Mouse (Mus musculus) gastrocnemius, adult 18-20 months (tissue): Measurements from ENCODE around the gene Atrip. TPM values are rescaled to one million over a fixed set of nuclear protein-coding genes. Genes with fewer than 3 reads are reported as not detected.

Source experiments
- total RNA-seq, 2 experiments: library from RNA; stranded (reverse); gene quantifications; 2 replicates each; pipeline ENCODE4 v1.2.3; 2021

Gene Atrip
- total RNA-seq, 2 experiments from 2014 or later, result 8.9 to 9.2 TPM

Other genes starting within 250 kb of the Atrip start
- gene Celsr3, start 247.8 kb downstream of the Atrip start, total RNA-seq, result under 1 TPM in 1 of 2 experiments, not detected in 1; 0.02 TPM
- gene Slc26a6, start 220.8 kb downstream of the Atrip start, total RNA-seq, result 10 to 100 TPM; 14.0 to 14.6 TPM
- gene Tmem89, start 159.5 kb downstream of the Atrip start, total RNA-seq, result not detected
- 100 to 1,000 TPM; 888 to 981 TPM for gene Uqcrc1, start 137.5 kb downstream of the Atrip start, total RNA-seq
- gene Col7a1, start 120.5 kb downstream of the Atrip start, total RNA-seq, result 1 to 10 TPM; 2.2 to 3.5 TPM
- gene Ucn2, start 88.1 kb downstream of the Atrip start, total RNA-seq, result under 1 TPM; 0.27 to 0.90 TPM
- gene Pfkfb4, start 82.3 kb downstream of the Atrip start, total RNA-seq, result 10 to 100 TPM; 18.8 to 43.0 TPM
- 10 to 100 TPM in 1 of 2 experiments, 1 to 10 TPM in 1; 9.8 to 15.5 TPM for gene Shisa5, start 35.6 kb downstream of the Atrip start, total RNA-seq
- gene Trex1, start 14.4 kb downstream of the Atrip start, total RNA-seq, result 10 to 100 TPM; 13.1 to 17.2 TPM
- 1 to 10 TPM; 7.9 to 8.1 TPM for gene Ccdc51, start 8.4 kb upstream of the Atrip start, total RNA-seq
- gene Tma7, start 8.5 kb upstream of the Atrip start, total RNA-seq, result 100 to 1,000 TPM; 325 to 344 TPM
- 1 to 10 TPM in 1 of 2 experiments, under 1 TPM in 1; 0.68 to 1.4 TPM for gene Plxnb1, start 21.3 kb upstream of the Atrip start, total RNA-seq
- not detected for gene Fbxw21, start 87.9 kb upstream of the Atrip start, total RNA-seq
- not detected for gene Fbxw13, start 121.9 kb upstream of the Atrip start, total RNA-seq
- gene Fbxw20, start 160.6 kb upstream of the Atrip start, total RNA-seq, result not detected
- not detected for gene Fbxw14, start 213.6 kb upstream of the Atrip start, total RNA-seq